Mouse (Mus musculus): ENCODE data around the gene Heatr5b. TPM values are rescaled to one million over a fixed set of nuclear protein-coding genes. Genes with fewer than 3 reads are reported as not detected.

Heatr5b gene
- total RNA-seq, 1 experiment from 2014 or later: 29.8 TPM

Other genes starting within 250 kb of the Heatr5b start
- 23.4 and 24.4 TPM in 2 replicates for gene Strn, start 98.2 kb downstream of the Heatr5b start, total RNA-seq (2021)
- 30.1 and 33.2 TPM in 2 replicates for gene Gpatch11, start 203 bp upstream of the Heatr5b start, total RNA-seq (2021)
- 20.6 and 23.3 TPM in 2 replicates for gene Eif2ak2, start 47.2 kb upstream of the Heatr5b start, total RNA-seq (2021)
- not detected in 2 replicates for gene Sult6b1, start 71.6 kb upstream of the Heatr5b start, total RNA-seq (2021)
- gene Cebpzos, start 81.1 kb upstream of the Heatr5b start, total RNA-seq (2021): 30.7 and 37.6 TPM in 2 replicates
- 45.6 and 52.3 TPM in 2 replicates for gene Cebpz, start 101.7 kb upstream of the Heatr5b start, total RNA-seq (2021)
- gene Ndufaf7, start 101.8 kb upstream of the Heatr5b start, total RNA-seq (2021): 41.8 and 45.7 TPM in 2 replicates
- gene Prkd3, start 185.5 kb upstream of the Heatr5b start, total RNA-seq (2021): 35.5 and 39.6 TPM in 2 replicates
- gene Qpct, start 216.5 kb upstream of the Heatr5b start, total RNA-seq (2021): 9.2 and 13.0 TPM in 2 replicates